Mouse (Mus musculus) stomach, embryonic 16.5 days (tissue): ENCODE results near the gene Fkbp1a. TPM values are rescaled to one million over a fixed set of nuclear protein-coding genes. Genes with fewer than 3 reads are reported as not detected.

Experiments
- ATAC-seq: fragments of 200-750 bp; cut with Nextera tagmentation; 2 replicates; pipeline ENCODE4 v1.8.0; 2017; ENCODE audit warnings: moderate number of reproducible peaks, moderate TSS enrichment; ENCODE audit not compliant: insufficient read depth, low FRiP score
- H3K27ac ChIP-seq: fragments of 300-500 bp; sonication (generic); 2 replicates; pipeline ENCODE4 v1.5.1; 2014; ENCODE audit warnings: low read length
- H3K27me3 ChIP-seq: fragments of 300-500 bp; sonication (generic); 2 replicates; pipeline ENCODE4 v1.6.1; 2014; ENCODE audit warnings: low read length, control low read depth, mixed read lengths; ENCODE audit not compliant: control insufficient read depth, insufficient read depth
- H3K36me3 ChIP-seq: fragments of 300-500 bp; sonication (generic); 2 replicates; pipeline ENCODE4 v1.6.1; 2014; ENCODE audit warnings: low read length; ENCODE audit not compliant: control insufficient read depth, insufficient read depth
- H3K4me1 ChIP-seq: fragments of 300-500 bp; sonication (generic); 2 replicates; pipeline ENCODE4 v1.6.1; 2014; ENCODE audit warnings: low read length, control low read depth, mixed read lengths; ENCODE audit not compliant: control insufficient read depth, insufficient read depth
- H3K4me2 ChIP-seq: fragments of 300-500 bp; sonication (generic); 2 replicates; pipeline ENCODE4 v1.6.1; 2014; ENCODE audit warnings: low read depth, low read length, mixed read lengths
- H3K4me3 ChIP-seq: fragments of 300-500 bp; sonication (generic); replicated peaks from 2 replicates; pipeline ENCODE4 v1.5.1; 2014; ENCODE audit warnings: mild to moderate bottlenecking, low read length
- H3K9ac ChIP-seq: fragments of 300-500 bp; sonication (generic); 2 replicates; pipeline ENCODE4 v1.6.1; 2014; ENCODE audit warnings: low read length
- H3K9me3 ChIP-seq: fragments of 300-500 bp; sonication (generic); replicated peaks from 2 replicates; pipeline ENCODE4 v1.6.1; 2016; ENCODE audit warnings: low read length, control low read depth; ENCODE audit not compliant: control insufficient read depth
- WGBS: fragments of 180-500 bp; shearing (Covaris S2); extraction: QIAGEN DNeasy Blood & Tissue Kit; methylation state at CpG from one replicate; pipeline ENCODE4 v1.1.7; 2014; 5-methylcytosine and 5-hydroxymethylcytosine counted together
- polyA plus RNA-seq: library from polyadenylated mRNA; unstranded; fragments of >200 nt; fragmentation: Nextera tagmentation; extraction: Ambion mirVana; gene quantifications from 2 replicates; pipeline ENCODE4 v1.2.1, GENCODE M21; 2015

Fkbp1a gene
- polyA plus RNA-seq, 1 experiment from 2014 or later: 572 TPM

GRCm38 (mm10) chr2:151569452-151569851 lies 27.2 kb downstream of the Fkbp1a start:
- H3K4me1 ChIP-seq: no peaks in the 10 kb centered on the region
- ATAC-seq: no peak
- 90% methylated on average over 2 of the region's 2 CpGs for WGBS

GRCm38 (mm10) chr2:151571873-151572700 lies 29.8 kb downstream of the Fkbp1a start, which contains the start of gene Sdcbp2:
Sdcbp2 (plus strand) TSS chr2:151572622.
- H3K9ac ChIP-seq: peak within 1 kb of the TSS; percentile 48; the same call in 1 of the 2 replicates
- H3K27me3 ChIP-seq: no peaks in the 10 kb centered on the region
- no peaks in the 10 kb centered on the region for H3K36me3 ChIP-seq
- peak; percentile 92 for ATAC-seq
- WGBS: 51% methylated on average over 17 of the region's 17 CpGs
- H3K4me2 ChIP-seq: peak within 1 kb of the TSS; percentile 41
- no peaks in the 10 kb centered on the region for H3K9me3 ChIP-seq
- peak within 1 kb of the TSS; percentile 75 for H3K27ac ChIP-seq
- peaks cover 10% of the 10 kb centered on the region; the same call in 1 of the 2 replicates for H3K4me1 ChIP-seq
- H3K4me3 ChIP-seq: peak within 1 kb of the TSS; percentile 28

More at GRCm38 (mm10) chr2:151569452-151569851, 27.2 kb downstream of the Fkbp1a start:
- no peak overlapping the region for H3K27ac ChIP-seq
- H3K36me3 ChIP-seq: no peaks in the 10 kb centered on the region; the same call in 1 of the 2 replicates
- H3K9ac ChIP-seq: no peak overlapping the region
- no peak overlapping the region for H3K4me3 ChIP-seq
- H3K4me2 ChIP-seq: no peak overlapping the region
- H3K9me3 ChIP-seq: no peaks in the 10 kb centered on the region
- H3K27me3 ChIP-seq: no peaks in the 10 kb centered on the region

GRCm38 (mm10) chr2:151573667-151574066 lies 31.4 kb downstream of the Fkbp1a start:
- Histone ChIP-seq H3K9ac (no peak overlapping the region), H3K36me3 (no peaks in the 10 kb centered on the region), H3K4me3 (no peak overlapping the region; the same call in 1 of the 2 replicates), H3K4me1 (peaks cover 10% of the 10 kb centered on the region; the same call in 1 of the 2 replicates), H3K9me3 (no peaks in the 10 kb centered on the region), H3K27me3 (no peaks in the 10 kb centered on the region), H3K27ac (no peak overlapping the region), H3K4me2 (no peak overlapping the region)
- no peak for ATAC-seq
- WGBS: 76% methylated on average over 3 of the region's 3 CpGs

GRCm38 (mm10) chr2:151574607-151575006 lies 32.3 kb downstream of the Fkbp1a start:
- H3K27me3 ChIP-seq: no peaks in the 10 kb centered on the region
- no peak overlapping the region for H3K9ac ChIP-seq
- H3K4me3 ChIP-seq: no peak overlapping the region
- H3K4me1 ChIP-seq: peaks cover 10% of the 10 kb centered on the region; the same call in 1 of the 2 replicates
- WGBS: 68% methylated on average over 5 of the region's 5 CpGs
- no peak overlapping the region for H3K27ac ChIP-seq
- H3K4me2 ChIP-seq: no peak overlapping the region
- H3K9me3 ChIP-seq: no peaks in the 10 kb centered on the region
- ATAC-seq: no peak
- no peaks in the 10 kb centered on the region for H3K36me3 ChIP-seq

GRCm38 (mm10) chr2:151575119-151575698 lies 32.9 kb downstream of the Fkbp1a start:
- WGBS: 25% methylated on average over 7 of the region's 7 CpGs
- no peaks in the 10 kb centered on the region for H3K36me3 ChIP-seq
- peak overlapping the region; percentile 60; the same call in 1 of the 2 replicates for H3K27ac ChIP-seq
- ATAC-seq: no peak; the same call in 1 of the 2 replicates
- peak overlapping the region; percentile 74 for H3K9ac ChIP-seq
- peak overlapping the region; percentile 87 for H3K4me2 ChIP-seq
- H3K4me3 ChIP-seq: peak overlapping the region; percentile 47
- H3K27me3 ChIP-seq: no peaks in the 10 kb centered on the region
- no peaks in the 10 kb centered on the region for H3K9me3 ChIP-seq
- H3K4me1 ChIP-seq: peaks cover 10% of the 10 kb centered on the region; the same call in 1 of the 2 replicates

- Histone ChIP-seq H3K27me3 (no peaks in the 10 kb centered on the region), H3K36me3 (no peaks in the 10 kb centered on the region), H3K4me1 (peaks cover 10% of the 10 kb centered on the region; the same call in 1 of the 2 replicates), H3K4me2 (peak overlapping the region; percentile 87), H3K9me3 (no peaks in the 10 kb centered on the region), H3K4me3 (peak overlapping the region; percentile 47), H3K27ac (peak overlapping the region; percentile 60), H3K9ac (peak overlapping the region; percentile 74)
- peak; percentile 81 for ATAC-seq
- WGBS: 2% methylated on average over 38 of the region's 38 CpGs
These were observed 33.6 kb downstream of the Fkbp1a start for GRCm38 (mm10) chr2:151575699-151576389.

- no peak overlapping the region for H3K27ac ChIP-seq
- H3K9ac ChIP-seq: no peak overlapping the region
- no peak for ATAC-seq
These were observed 36.9 kb downstream of the Fkbp1a start for GRCm38 (mm10) chr2:151579183-151579582.

GRCm38 (mm10) chr2:151580945-151581344 lies 38.7 kb downstream of the Fkbp1a start:
- Histone ChIP-seq H3K4me2 (no peak overlapping the region), H3K9ac (no peak overlapping the region), H3K4me3 (no peak overlapping the region), H3K27ac (no peak overlapping the region), H3K4me1 (peaks cover 4% of the 10 kb centered on the region; the same call in 1 of the 2 replicates), H3K36me3 (no peaks in the 10 kb centered on the region), H3K27me3 (no peaks in the 10 kb centered on the region), H3K9me3 (no peaks in the 10 kb centered on the region)
- WGBS: 57% methylated on average over 1 of the region's 1 CpGs
- no peak for ATAC-seq

More at GRCm38 (mm10) chr2:151579183-151579582, 36.9 kb downstream of the Fkbp1a start:
- Histone ChIP-seq H3K27me3 (no peaks in the 10 kb centered on the region), H3K4me1 (peaks cover 10% of the 10 kb centered on the region; the same call in 1 of the 2 replicates), H3K4me3 (no peak overlapping the region), H3K4me2 (no peak overlapping the region), H3K9me3 (no peaks in the 10 kb centered on the region), H3K36me3 (no peaks in the 10 kb centered on the region)
- WGBS: 78% methylated on average over 4 of the region's 4 CpGs
